ENCODE assay signal across 17 mouse cellular contexts in the genomic region with DNA sequence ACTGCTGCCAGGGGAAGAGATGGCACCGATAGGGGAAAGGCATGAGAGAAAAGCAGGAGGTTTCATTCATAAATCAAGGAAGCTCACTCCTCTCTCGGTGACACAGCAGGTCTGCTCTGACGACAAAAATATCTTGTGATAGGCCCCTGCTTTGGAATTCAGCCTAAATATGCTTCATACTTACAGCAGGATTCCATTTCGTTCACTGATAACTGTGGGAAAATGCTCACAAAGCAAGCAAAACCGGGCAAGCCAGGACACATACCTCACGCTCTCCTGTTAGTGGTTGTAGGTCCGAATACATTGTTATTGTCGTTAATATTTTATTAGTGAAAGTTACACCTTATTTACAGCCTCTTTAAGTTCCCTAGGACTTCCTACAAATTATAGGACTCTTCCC. TPM values are rescaled to one million over a fixed set of nuclear protein-coding genes. Genes with fewer than 3 reads are reported as not detected.
DNase-seq lines count a peak whose midpoint lies in the region; ATAC-seq lines count a peak whose summit lies in the region.
"Had no signal": no experiment of that assay in that cellular context is flagged by ENCODE, and none has a peak within 500 bp of the region (broad histone marks: within the 10 kb centered on the region; RNA-seq: fewer than 3 reads in every experiment).

No protein-coding gene starts in this region.

- H3K4me3 ChIP-seq in forebrain, embryonic 10.5 days = no peak overlapping the region
- no peak overlapping the region for H3K4me3 ChIP-seq in forebrain, embryonic 16.5 days (replicated peaks; ENCODE audit: low read length)
- H3K4me3 ChIP-seq in heart, embryonic 15.5 days = no peak overlapping the region
- H3K4me3 ChIP-seq in lung, embryonic 15.5 days = no peak overlapping the region
- no peak overlapping the region for H3K4me3 ChIP-seq in stomach, embryonic 14.5 days (ENCODE audit: low read depth, low read length)
- H3K4me3 ChIP-seq: liver, embryonic 12.5 days; midbrain, embryonic 12.5 days had no signal

- peak overlapping the region; percentile 82 for H3K27ac ChIP-seq in forebrain, embryonic 10.5 days
- no peak overlapping the region for H3K27ac ChIP-seq in forebrain, embryonic 16.5 days (ENCODE audit: low read length)
- H3K27ac ChIP-seq in heart, embryonic 15.5 days = peak overlapping the region; percentile 75
- H3K27ac ChIP-seq in lung, embryonic 15.5 days = 0 out of 2 replicates have a peak overlapping the region, but pooled peaks have one; percentile 13
- peak overlapping the region; percentile 55; the same call in 1 of the 2 replicates for H3K27ac ChIP-seq in stomach, embryonic 14.5 days (ENCODE audit: low read length)
- H3K27ac ChIP-seq: liver, embryonic 12.5 days; midbrain, embryonic 12.5 days had no signal

- peaks cover 75% of the 10 kb centered on the region for H3K4me1 ChIP-seq in forebrain, embryonic 10.5 days
- H3K4me1 ChIP-seq in forebrain, embryonic 16.5 days (replicated peaks; ENCODE audit: control insufficient read depth, insufficient read depth, low read length) = peaks cover 20% of the 10 kb centered on the region
- H3K4me1 ChIP-seq in heart, embryonic 15.5 days (replicated peaks) = peaks cover 50% of the 10 kb centered on the region
- H3K4me1 ChIP-seq in lung, embryonic 15.5 days = peaks cover 37% of the 10 kb centered on the region
- H3K4me1 ChIP-seq in stomach, embryonic 14.5 days (ENCODE audit: control insufficient read depth, insufficient read depth, low read length) = peaks cover 39% of the 10 kb centered on the region
- H3K4me1 ChIP-seq: liver, embryonic 12.5 days had no signal

- no peak overlapping the region for H3K4me2 ChIP-seq in forebrain, embryonic 16.5 days (ENCODE audit: low read length)
- peak overlapping the region; percentile 49 for H3K4me2 ChIP-seq in heart, embryonic 15.5 days
- no peak overlapping the region for H3K4me2 ChIP-seq in lung, embryonic 15.5 days
- 0 out of 2 replicates have a peak overlapping the region, but pooled peaks have one; percentile 5 for H3K4me2 ChIP-seq in stomach, embryonic 14.5 days (replicated peaks; ENCODE audit: low read depth, low read length)
- H3K4me2 ChIP-seq: liver, embryonic 12.5 days; midbrain, embryonic 12.5 days had no signal

- H3K9me3 ChIP-seq in forebrain, embryonic 10.5 days = no peaks in the 10 kb centered on the region
- H3K9me3 ChIP-seq in forebrain, embryonic 16.5 days (ENCODE audit: control insufficient read depth, low read length) = no peaks in the 10 kb centered on the region
- H3K9me3 ChIP-seq in heart, embryonic 15.5 days (replicated peaks) = no peaks in the 10 kb centered on the region
- no peaks in the 10 kb centered on the region for H3K9me3 ChIP-seq in lung, embryonic 15.5 days
- H3K9me3 ChIP-seq in stomach, embryonic 14.5 days (ENCODE audit: control insufficient read depth, low read depth, low read length) = no peaks in the 10 kb centered on the region
- H3K9me3 ChIP-seq: liver, embryonic 12.5 days; midbrain, embryonic 12.5 days had no signal

- DNase-seq in forebrain, embryonic 10.5 days (ENCODE audit: extremely low spot score, low spot score) = no peak
- no peak for DNase-seq in heart, adult 9 months (ENCODE audit: low spot score in 2 of 2)
- no peak for DNase-seq in lung, postnatal 14 days
- no peak for DNase-seq in ovary, postnatal 10 days (ENCODE audit: low spot score)
- DNase-seq: cerebellum, adult 18-20 months; gastrocnemius, postnatal 10 days; kidney, adult 9 months; layer of hippocampus, adult 9-11 months had no signal

- peaks cover 41% of the 10 kb centered on the region for H3K36me3 ChIP-seq in forebrain, embryonic 10.5 days (replicated peaks)
- H3K36me3 ChIP-seq in forebrain, embryonic 16.5 days (ENCODE audit: control insufficient read depth, insufficient read depth) = no peaks in the 10 kb centered on the region
- H3K36me3 ChIP-seq in heart, embryonic 15.5 days = 0 out of 2 replicates have a peak, but pooled peaks cover 2% of the 10 kb centered on the region
- H3K36me3 ChIP-seq in lung, embryonic 15.5 days = peaks cover 11% of the 10 kb centered on the region; the same call in 1 of the 2 replicates
- H3K36me3 ChIP-seq in stomach, embryonic 14.5 days (ENCODE audit: control insufficient read depth, insufficient read depth, low read length) = peaks cover 16% of the 10 kb centered on the region
- H3K36me3 ChIP-seq: liver, embryonic 12.5 days had no signal

- H3K27me3 ChIP-seq in forebrain, embryonic 10.5 days (ENCODE audit: poor library complexity, severe bottlenecking) = peaks cover 35% of the 10 kb centered on the region
- H3K27me3 ChIP-seq in forebrain, embryonic 16.5 days (replicated peaks; ENCODE audit: control insufficient read depth, insufficient read depth, low read length) = peaks cover 6% of the 10 kb centered on the region
- no peaks in the 10 kb centered on the region for H3K27me3 ChIP-seq in heart, embryonic 15.5 days
- H3K27me3 ChIP-seq in lung, embryonic 15.5 days = no peaks in the 10 kb centered on the region
- H3K27me3 ChIP-seq in stomach, embryonic 14.5 days (ENCODE audit: control insufficient read depth, insufficient read depth, low read length) = no peaks in the 10 kb centered on the region
- H3K27me3 ChIP-seq: CH12.LX, Patski had no signal

- WGBS in forebrain, embryonic 10.5 days = 73% methylated on average over 8 of the region's 8 CpGs
- WGBS in forebrain, embryonic 16.5 days = 50% methylated on average over 8 of the region's 8 CpGs
- 21% methylated on average over 8 of the region's 8 CpGs for WGBS in heart, embryonic 15.5 days
- 44% methylated on average over 8 of the region's 8 CpGs for WGBS in lung, embryonic 15.5 days
- WGBS in stomach, embryonic 14.5 days = 44% methylated on average over 8 of the region's 8 CpGs

- no peak overlapping the region for H3K9ac ChIP-seq in forebrain, embryonic 16.5 days (replicated peaks; ENCODE audit: low read depth, low read length)
- H3K9ac ChIP-seq in heart, embryonic 15.5 days = no peak overlapping the region
- no peak overlapping the region for H3K9ac ChIP-seq in lung, embryonic 15.5 days
- no peak overlapping the region for H3K9ac ChIP-seq in stomach, embryonic 14.5 days (replicated peaks; ENCODE audit: low read depth, low read length)
- H3K9ac ChIP-seq: liver, embryonic 12.5 days; midbrain, embryonic 12.5 days had no signal

- no peak for ATAC-seq in forebrain, embryonic 16.5 days
- no peak for ATAC-seq in heart, embryonic 15.5 days (replicated peaks; ENCODE audit: insufficient number of reproducible peaks, insufficient read depth, low FRiP score, low read depth)
- ATAC-seq in lung, embryonic 15.5 days (ENCODE audit: borderline replicate concordance, extremely low read depth, low FRiP score, low TSS enrichment) = no peak
- ATAC-seq in stomach, embryonic 14.5 days (ENCODE audit: insufficient number of reproducible peaks, insufficient read depth, low FRiP score, low read depth) = no peak
- ATAC-seq: hindbrain, embryonic 16.5 days; liver, embryonic 12.5 days; Patski had no signal

RNA-seq across cellular contexts. Expression of gene Jag1, which starts 8.5 kb away (rescaled TPM):
- 18.9 and 20.4 TPM in 2 replicates for polyA plus RNA-seq in forebrain, embryonic 10.5 days (2016; fragmentation: Nextera tagmentation; extraction: Ambion mirVana)
- polyA plus RNA-seq in forebrain, embryonic 16.5 days (2015; fragmentation: Nextera tagmentation; extraction: Ambion mirVana) = 8.9 and 12.4 TPM in 2 replicates
- polyA plus RNA-seq in heart, embryonic 15.5 days (2015; fragmentation: Nextera tagmentation; extraction: Ambion mirVana) = 11.8 and 16.5 TPM in 2 replicates
- polyA plus RNA-seq in lung, embryonic 15.5 days (2015; fragmentation: Nextera tagmentation; extraction: Ambion mirVana) = 15.0 and 15.2 TPM in 2 replicates
- 20.2 and 23.6 TPM in 2 replicates for polyA plus RNA-seq in stomach, embryonic 14.5 days (2014; fragmentation: Nextera tagmentation; extraction: Ambion mirVana)

Comparison
In these comparisons a context has a peak if more than half of its experiments do, and no peak if none do; other contexts are left out.
1. H3K4me2 ChIP-seq: peak in heart, embryonic 15.5 days (single experiment) and stomach, embryonic 14.5 days (single experiment); none in forebrain, embryonic 16.5 days (single experiment) and lung, embryonic 15.5 days (single experiment).